Mouse (Mus musculus): ENCODE data around the gene Med26.
A peak's percentile ranks its signal among the peaks of the same experiment; 100 is the strongest.

The Med26 gene

GRCm38 (mm10) chr8:72487014-72487413 lies 61.1 kb downstream of the Med26 start:
- no peak for DNase-seq (ENCODE audit: low spot score)

DNA sequence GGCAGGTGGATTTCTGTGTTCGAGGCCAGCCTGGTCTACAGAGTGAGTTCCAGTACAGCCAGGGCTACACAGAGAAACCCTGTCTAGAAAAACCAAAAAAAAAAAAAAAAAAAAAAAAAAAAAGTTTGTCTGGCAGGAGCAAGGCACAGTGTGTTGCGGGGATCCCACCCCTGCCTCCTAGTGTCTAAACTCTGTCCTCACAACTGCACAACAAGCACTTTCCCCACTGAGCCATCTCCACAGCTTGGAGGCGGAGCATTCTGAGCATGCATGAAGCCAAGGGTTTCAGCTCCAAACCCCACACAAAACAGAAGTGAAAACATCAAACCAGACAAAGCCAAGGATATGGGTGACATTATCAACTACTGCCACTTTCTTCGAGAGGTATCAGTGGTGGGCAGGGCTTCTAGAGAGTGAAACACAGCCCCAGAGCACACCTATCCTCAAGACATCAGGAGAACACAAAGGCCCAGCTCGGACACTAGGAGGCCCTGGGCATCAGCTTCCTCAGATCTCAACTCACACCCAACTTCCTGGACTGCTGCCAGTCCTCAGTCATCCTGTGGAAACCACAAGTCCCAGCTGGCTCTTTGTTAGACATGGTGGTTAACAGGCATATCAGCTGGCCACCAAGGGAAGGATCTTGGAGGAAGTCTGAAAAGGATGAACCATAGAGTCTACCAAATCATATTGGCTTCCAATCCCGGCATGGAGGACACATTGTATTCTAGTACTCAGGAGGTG lies 62.4 kb downstream of the Med26 start:
- DNase-seq (ENCODE audit: low spot score), result no peak

- peak; percentile 97 for DNase-seq (ENCODE audit: low spot score)
These were observed 73.1 kb downstream of the Med26 start, which contains the start of gene Cherp for GRCm38 (mm10) chr8:72474826-72475546. Gene Cherp (minus strand): TSS chr8:72475226.

- no peak for DNase-seq (ENCODE audit: low spot score)
These were observed 77.4 kb downstream of the Med26 start for GRCm38 (mm10) chr8:72470684-72471083.

DNA sequence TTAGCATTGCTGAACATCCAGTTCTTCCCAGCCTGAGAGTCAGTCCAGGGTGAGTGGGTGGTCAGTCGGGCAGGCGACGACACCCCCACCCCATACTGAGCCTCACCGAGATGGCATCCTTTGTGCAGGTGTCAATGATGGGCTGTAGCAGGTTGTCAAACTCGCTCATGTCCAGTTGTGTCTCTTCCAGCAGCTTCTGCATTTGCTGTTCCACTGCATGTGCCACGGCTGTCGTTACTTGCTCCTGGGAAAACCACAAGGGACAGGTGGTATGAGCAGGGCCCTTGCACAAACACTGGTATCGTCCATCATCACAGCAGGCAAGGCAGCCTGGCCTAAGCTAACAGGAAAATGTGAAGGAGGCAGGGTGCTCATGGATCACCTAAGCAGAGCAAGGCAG lies 78.1 kb downstream of the Med26 start:
- no peak for DNase-seq (ENCODE audit: low spot score)

DNA sequence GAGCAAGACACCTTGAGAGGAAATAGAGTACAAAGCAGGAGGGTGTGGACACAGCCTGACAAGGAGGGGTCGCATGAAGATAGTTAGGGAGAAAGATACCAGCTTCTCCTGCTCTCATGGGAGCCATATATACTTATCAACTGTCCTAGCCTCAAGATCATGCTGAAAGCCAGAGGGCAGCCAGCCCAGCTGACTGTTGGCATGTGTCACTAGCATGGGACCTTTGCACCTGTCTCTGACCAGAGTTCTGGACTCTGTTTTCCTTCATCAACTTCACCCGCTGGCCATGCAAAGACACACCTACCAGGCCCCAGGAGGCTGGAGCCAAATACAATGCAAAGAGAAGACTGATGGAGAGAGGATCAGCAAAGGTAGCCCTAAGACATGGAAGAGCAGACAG lies 78.8 kb downstream of the Med26 start:
- DNase-seq (ENCODE audit: low spot score), result no peak

GRCm38 (mm10) chr8:72464211-72464610 lies 83.9 kb downstream of the Med26 start:
- DNase-seq (ENCODE audit: low spot score), result no peak

- DNase-seq (ENCODE audit: low spot score), result no peak
These were observed 88.1 kb downstream of the Med26 start for GRCm38 (mm10) chr8:72459881-72460533.

DNA sequence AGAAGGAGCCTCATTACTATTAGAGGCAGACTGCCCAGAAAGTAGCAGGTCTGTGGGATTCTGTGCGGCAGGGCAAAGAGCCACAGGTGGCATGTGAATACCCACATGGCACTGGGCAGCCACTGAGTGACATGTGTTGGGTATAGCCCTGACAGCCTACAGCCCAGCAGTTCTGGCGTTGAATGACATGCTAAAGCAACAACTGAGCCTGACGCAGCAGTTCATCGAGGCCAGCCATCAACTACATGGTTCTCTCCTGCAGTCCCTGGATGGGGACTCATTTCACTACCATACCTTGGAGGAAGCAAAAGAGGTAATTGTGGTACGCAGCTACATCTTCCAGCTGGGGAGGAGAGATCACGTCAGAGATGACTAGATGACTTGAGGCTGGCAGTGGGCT lies 89.6 kb downstream of the Med26 start:
- no peak for DNase-seq (ENCODE audit: low spot score)

DNA sequence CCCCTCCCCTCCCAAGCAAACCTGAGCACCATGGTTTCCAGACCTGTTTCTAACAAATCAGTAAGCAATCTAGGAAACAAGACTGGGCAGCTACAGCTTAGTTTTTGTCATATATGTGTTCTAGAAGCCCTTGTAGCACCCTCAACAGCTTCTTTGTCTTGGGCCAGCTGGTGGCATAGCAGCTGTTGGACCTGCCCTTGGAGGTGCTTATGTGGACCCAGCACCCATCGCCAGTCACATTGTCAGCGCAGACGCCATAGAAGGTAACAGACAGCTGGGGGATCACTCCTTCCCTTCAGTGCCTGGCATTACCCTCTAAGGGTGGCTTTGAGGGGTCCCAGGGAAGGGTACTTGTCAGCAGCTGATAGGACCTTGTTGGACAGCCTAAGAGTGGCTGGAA lies 90.3 kb downstream of the Med26 start:
- no peak for DNase-seq (ENCODE audit: low spot score)

DNA sequence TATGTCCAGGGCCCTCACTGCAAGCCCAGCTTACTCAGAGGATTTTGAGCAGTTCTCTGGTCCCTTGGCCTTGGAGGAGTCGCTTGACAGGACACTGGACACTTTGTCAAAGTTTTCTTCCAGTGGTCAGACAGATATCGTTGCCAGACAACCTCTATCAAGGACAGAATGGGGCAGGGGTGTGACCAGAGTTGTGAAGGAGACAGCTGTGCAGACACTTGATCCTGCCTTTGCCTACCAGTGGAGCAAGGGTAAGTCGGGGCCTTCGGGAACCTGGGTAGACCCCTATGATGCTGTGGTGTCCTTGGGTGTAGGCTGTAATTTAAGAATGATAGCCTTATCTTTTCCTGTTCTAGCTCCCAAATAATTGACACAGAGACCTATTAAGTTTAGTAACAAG lies 92.8 kb downstream of the Med26 start:
- DNase-seq (ENCODE audit: low spot score), result no peak

GRCm38 (mm10) chr8:72453904-72454303 lies 94.2 kb downstream of the Med26 start:
- no peak for DNase-seq (ENCODE audit: low spot score)

DNA sequence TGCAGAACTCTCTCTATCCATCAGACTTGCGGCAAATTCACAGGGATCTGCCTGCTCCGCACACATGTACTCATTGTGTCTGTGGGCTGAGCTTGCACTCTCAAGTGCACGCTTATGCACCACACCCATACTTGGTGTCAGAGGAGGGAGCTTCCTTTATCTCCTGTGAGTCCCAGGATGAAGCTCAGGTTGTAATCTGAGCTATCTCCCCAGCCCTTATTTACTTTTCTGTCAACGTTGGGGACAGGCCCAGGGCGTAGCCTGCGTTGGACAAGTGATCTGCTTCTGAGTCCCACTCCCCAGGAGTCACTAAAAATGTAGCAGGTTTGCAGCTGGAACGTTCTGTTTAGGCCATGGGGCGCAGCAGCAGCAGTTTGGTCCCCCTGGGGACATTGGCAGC lies 96.6 kb downstream of the Med26 start:
- no peak for DNase-seq (ENCODE audit: low spot score)

DNA sequence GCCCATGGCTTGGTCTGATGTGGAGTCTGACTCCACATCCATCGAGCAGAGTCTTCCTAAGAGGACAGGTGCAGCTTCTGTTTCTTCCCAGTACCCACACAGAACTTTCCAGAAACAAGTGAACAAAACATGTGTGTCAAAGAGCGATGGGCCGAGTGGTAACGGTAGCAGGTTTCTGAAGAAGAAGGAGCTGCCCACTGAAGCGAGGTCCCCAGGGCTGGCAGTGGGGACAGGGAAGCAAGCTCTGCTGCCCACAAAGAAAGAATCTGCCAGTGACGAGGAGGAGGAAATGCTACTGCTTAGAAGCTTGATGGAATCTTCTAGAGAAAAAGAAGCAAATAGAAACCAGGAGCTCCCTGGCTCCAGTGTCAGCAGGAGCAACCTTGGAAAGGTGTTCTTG lies 103.0 kb downstream of the Med26 start:
- no peak for DNase-seq (ENCODE audit: low spot score)
